Mouse (Mus musculus) forebrain, embryonic 12.5 days (tissue): ENCODE measurements around the gene Ckap4. TPM values are rescaled to one million over a fixed set of nuclear protein-coding genes. Genes with fewer than 3 reads are reported as not detected.
A peak's percentile ranks its signal among the peaks of the same experiment; 100 is the strongest.

ENCODE experiments used
- ATAC-seq: fragments of 200-750 bp; cut with Nextera tagmentation; 2 replicates; pipeline ENCODE4 v1.8.0; 2017; ENCODE audit warnings: moderate TSS enrichment; ENCODE audit not compliant: low FRiP score
- H3K27ac ChIP-seq: fragments of 300-500 bp; sonication (generic); 2 replicates; pipeline ENCODE4 v1.5.1; 2016; ENCODE audit warnings: mild to moderate bottlenecking
- H3K27me3 ChIP-seq: fragments of 300-500 bp; sonication (generic); 2 replicates; pipeline ENCODE4 v1.6.1; 2016; ENCODE audit warnings: mild to moderate bottlenecking
- H3K36me3 ChIP-seq: fragments of 300-500 bp; sonication (generic); replicated peaks from 2 replicates; pipeline ENCODE4 v1.6.1; 2016; ENCODE audit warnings: mild to moderate bottlenecking
- H3K4me1 ChIP-seq: fragments of 300-500 bp; sonication (generic); 2 replicates; pipeline ENCODE4 v1.6.1; 2016
- H3K4me2 ChIP-seq: fragments of 300-500 bp; sonication (generic); 2 replicates; pipeline ENCODE4 v1.6.1; 2016; ENCODE audit warnings: mild to moderate bottlenecking, moderate library complexity
- H3K4me3 ChIP-seq: fragments of 300-500 bp; sonication (generic); replicated peaks from 2 replicates; pipeline ENCODE4 v1.5.1; 2016; ENCODE audit warnings: mild to moderate bottlenecking
- H3K9ac ChIP-seq: fragments of 300-500 bp; sonication (generic); 2 replicates; pipeline ENCODE4 v1.6.1; 2016; ENCODE audit warnings: mild to moderate bottlenecking
- H3K9me3 ChIP-seq: fragments of 300-500 bp; sonication (generic); 2 replicates; pipeline ENCODE4 v1.6.1; 2016
- WGBS: fragments of 180-500 bp; shearing (Covaris S2); methylation state at CpG from one replicate; pipeline ENCODE4 v1.1.7; 2016; 5-methylcytosine and 5-hydroxymethylcytosine counted together
- polyA plus RNA-seq: library from polyadenylated mRNA; unstranded; fragments of >200 nt; fragmentation: Nextera tagmentation; extraction: Ambion mirVana; gene quantifications from 2 replicates; pipeline ENCODE4 v1.2.1, GENCODE M21; 2016

Ckap4 gene
- polyA plus RNA-seq, 1 experiment from 2014 or later = 72.2 TPM

GRCm38 (mm10) chr10:84542802-84543658, 9.2 kb upstream of the Ckap4 start:
- no peak for ATAC-seq
- Histone ChIP-seq H3K9ac (no peak overlapping the region), H3K27ac (no peak overlapping the region), H3K9me3 (no peaks in the 10 kb centered on the region), H3K4me1 (no peaks in the 10 kb centered on the region), H3K4me2 (no peak overlapping the region), H3K4me3 (no peak overlapping the region), H3K36me3 (no peaks in the 10 kb centered on the region), H3K27me3 (no peaks in the 10 kb centered on the region)
- 79% methylated on average over 11 of the region's 11 CpGs for WGBS

- Histone ChIP-seq H3K9ac (no peak overlapping the region), H3K27me3 (no peaks in the 10 kb centered on the region), H3K4me1 (peaks cover 7% of the 10 kb centered on the region), H3K9me3 (no peaks in the 10 kb centered on the region), H3K36me3 (no peaks in the 10 kb centered on the region), H3K4me2 (no peak overlapping the region), H3K27ac (no peak overlapping the region), H3K4me3 (no peak overlapping the region)
- 89% methylated on average over 6 of the region's 6 CpGs for WGBS
- no peak for ATAC-seq
These were observed 5.8 kb upstream of the Ckap4 start for GRCm38 (mm10) chr10:84539651-84540050.

GRCm38 (mm10) chr10:84535859-84536258, 2.0 kb upstream of the Ckap4 start:
- H3K36me3 ChIP-seq = 0 out of 2 replicates have a peak, but pooled peaks cover 6% of the 10 kb centered on the region
- H3K27me3 ChIP-seq = no peaks in the 10 kb centered on the region
- peaks cover 35% of the 10 kb centered on the region for H3K4me1 ChIP-seq
- H3K4me2 ChIP-seq = no peak overlapping the region
- H3K4me3 ChIP-seq = no peak overlapping the region
- H3K9ac ChIP-seq = no peak overlapping the region
- no peaks in the 10 kb centered on the region for H3K9me3 ChIP-seq
- WGBS = 68% methylated on average over 4 of the region's 4 CpGs
- no peak overlapping the region for H3K27ac ChIP-seq
- ATAC-seq = no peak

GRCm38 (mm10) chr10:84535458-84535857, 1.6 kb upstream of the Ckap4 start:
- H3K36me3 ChIP-seq = 0 out of 2 replicates have a peak, but pooled peaks cover 6% of the 10 kb centered on the region
- H3K9me3 ChIP-seq = no peaks in the 10 kb centered on the region
- 74% methylated on average over 5 of the region's 5 CpGs for WGBS
- no peak overlapping the region for H3K4me3 ChIP-seq
- no peak overlapping the region for H3K4me2 ChIP-seq
- H3K27ac ChIP-seq = no peak overlapping the region
- no peaks in the 10 kb centered on the region for H3K27me3 ChIP-seq
- H3K9ac ChIP-seq = no peak overlapping the region
- peaks cover 39% of the 10 kb centered on the region for H3K4me1 ChIP-seq
- no peak for ATAC-seq

- peak; percentile 57 for ATAC-seq
- H3K27ac ChIP-seq = peak overlapping the region; percentile 89
- H3K4me1 ChIP-seq = peaks cover 45% of the 10 kb centered on the region
- H3K4me2 ChIP-seq = peak overlapping the region; percentile 79
- peak overlapping the region; percentile 95 for H3K4me3 ChIP-seq
- H3K36me3 ChIP-seq = peaks cover 22% of the 10 kb centered on the region
- no peaks in the 10 kb centered on the region for H3K9me3 ChIP-seq
- peak overlapping the region; percentile 95 for H3K9ac ChIP-seq
- under 1% methylated on average over 69 of the region's 72 CpGs for WGBS
- no peaks in the 10 kb centered on the region for H3K27me3 ChIP-seq
These were observed 665 bp downstream of the Ckap4 start for GRCm38 (mm10) chr10:84532911-84533882.

- ATAC-seq = no peak
- H3K4me3 ChIP-seq = peak overlapping the region; percentile 95
- H3K36me3 ChIP-seq = peaks cover 31% of the 10 kb centered on the region
- peaks cover 45% of the 10 kb centered on the region for H3K4me1 ChIP-seq
- WGBS = 78% methylated on average over 16 of the region's 16 CpGs
- H3K9me3 ChIP-seq = no peaks in the 10 kb centered on the region
- peak overlapping the region; percentile 79 for H3K4me2 ChIP-seq
- no peaks in the 10 kb centered on the region for H3K27me3 ChIP-seq
- H3K9ac ChIP-seq = peak overlapping the region; percentile 95
- H3K27ac ChIP-seq = peak overlapping the region; percentile 50; the same call in 1 of the 2 replicates
These were observed 1.5 kb downstream of the Ckap4 start for GRCm38 (mm10) chr10:84532191-84532889.

- peak overlapping the region; percentile 50 for H3K27ac ChIP-seq
- peaks cover 46% of the 10 kb centered on the region for H3K4me1 ChIP-seq
- ATAC-seq = no peak
- H3K9me3 ChIP-seq = no peaks in the 10 kb centered on the region
- peaks cover 37% of the 10 kb centered on the region for H3K36me3 ChIP-seq
- WGBS = 86% methylated on average over 4 of the region's 4 CpGs
- H3K27me3 ChIP-seq = no peaks in the 10 kb centered on the region
- H3K9ac ChIP-seq = no peak overlapping the region
- H3K4me2 ChIP-seq = peak overlapping the region; percentile 79
- H3K4me3 ChIP-seq = peak overlapping the region; percentile 95
These were observed 2.3 kb downstream of the Ckap4 start for GRCm38 (mm10) chr10:84531576-84531975.

GRCm38 (mm10) chr10:84530388-84530787, 3.5 kb downstream of the Ckap4 start:
- Histone ChIP-seq H3K9ac (peak overlapping the region; percentile 39), H3K27ac (no peak overlapping the region), H3K36me3 (peaks cover 44% of the 10 kb centered on the region)

GRCm38 (mm10) chr10:84527631-84528030, 6.2 kb downstream of the Ckap4 start:
- peaks cover 32% of the 10 kb centered on the region for H3K4me1 ChIP-seq
- no peak overlapping the region for H3K27ac ChIP-seq
- H3K4me2 ChIP-seq = no peak overlapping the region
- H3K4me3 ChIP-seq = no peak overlapping the region
- peaks cover 56% of the 10 kb centered on the region for H3K36me3 ChIP-seq
- H3K9me3 ChIP-seq = no peaks in the 10 kb centered on the region
- H3K9ac ChIP-seq = no peak overlapping the region
- no peak for ATAC-seq
- H3K27me3 ChIP-seq = no peaks in the 10 kb centered on the region
- 82% methylated on average over 12 of the region's 12 CpGs for WGBS

More at GRCm38 (mm10) chr10:84530388-84530787, 3.5 kb downstream of the Ckap4 start:
- H3K9me3 ChIP-seq = no peaks in the 10 kb centered on the region
- H3K27me3 ChIP-seq = no peaks in the 10 kb centered on the region
- WGBS = 91% methylated on average over 8 of the region's 8 CpGs
- ATAC-seq = no peak
- peak overlapping the region; percentile 79; the same call in 1 of the 2 replicates for H3K4me2 ChIP-seq
- peaks cover 44% of the 10 kb centered on the region for H3K4me1 ChIP-seq
- no peak overlapping the region for H3K4me3 ChIP-seq

- no peak for ATAC-seq
These were observed 6.8 kb downstream of the Ckap4 start for GRCm38 (mm10) chr10:84527070-84527469.

GRCm38 (mm10) chr10:84526488-84526887, 7.4 kb downstream of the Ckap4 start:
- H3K4me3 ChIP-seq = no peak overlapping the region
- H3K27ac ChIP-seq = no peak overlapping the region
- H3K9me3 ChIP-seq = no peaks in the 10 kb centered on the region
- WGBS = 64% methylated on average over 10 of the region's 10 CpGs
- no peaks in the 10 kb centered on the region for H3K27me3 ChIP-seq
- H3K36me3 ChIP-seq = peaks cover 56% of the 10 kb centered on the region
- H3K9ac ChIP-seq = no peak overlapping the region
- peaks cover 20% of the 10 kb centered on the region for H3K4me1 ChIP-seq
- no peak for ATAC-seq
- H3K4me2 ChIP-seq = no peak overlapping the region

More at GRCm38 (mm10) chr10:84527070-84527469, 6.8 kb downstream of the Ckap4 start:
- Histone ChIP-seq H3K9me3 (no peaks in the 10 kb centered on the region), H3K4me2 (no peak overlapping the region), H3K36me3 (peaks cover 56% of the 10 kb centered on the region), H3K4me1 (peaks cover 26% of the 10 kb centered on the region), H3K9ac (no peak overlapping the region), H3K27me3 (no peaks in the 10 kb centered on the region), H3K27ac (no peak overlapping the region), H3K4me3 (no peak overlapping the region)
- 69% methylated on average over 5 of the region's 5 CpGs for WGBS
